Mouse (Mus musculus): Measurements from ENCODE around the gene Arhgap35.

Gene Arhgap35

GRCm38 (mm10) chr7:16465568-16465967, 149.2 kb downstream of the Arhgap35 start:
- no peak for DNase-seq (ENCODE audit: low spot score)

- peak; percentile 33 for DNase-seq (ENCODE audit: low spot score)
Observed at GRCm38 (mm10) chr7:16465160-16465559, 149.6 kb downstream of the Arhgap35 start.

GRCm38 (mm10) chr7:16463214-16463613, 151.6 kb downstream of the Arhgap35 start:
- DNase-seq (ENCODE audit: low spot score): peak; percentile 29

DNA sequence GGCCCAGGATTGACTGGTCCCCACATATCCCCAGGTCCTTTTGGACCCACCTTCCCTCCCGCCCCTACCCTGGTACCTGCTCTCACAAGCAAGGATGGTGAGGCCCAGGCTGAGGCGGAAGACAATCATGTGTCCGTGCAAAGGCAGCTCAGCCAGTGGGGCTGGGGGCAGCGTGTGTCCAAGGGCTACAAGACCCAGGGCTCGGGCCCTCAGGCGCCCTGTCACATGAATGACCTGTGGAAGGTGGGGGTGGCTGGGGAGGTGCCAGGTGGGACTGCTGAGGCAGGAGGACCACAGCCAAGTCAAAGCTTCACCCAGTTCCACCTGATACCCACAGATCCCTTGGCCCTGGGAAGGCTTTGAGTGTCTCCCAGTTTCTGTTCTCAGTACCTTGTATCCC, 153.1 kb downstream of the Arhgap35 start:
- DNase-seq (ENCODE audit: low spot score): no peak

GRCm38 (mm10) chr7:16461151-16461550, 153.6 kb downstream of the Arhgap35 start:
- no peak for DNase-seq (ENCODE audit: low spot score)

- no peak for DNase-seq (ENCODE audit: low spot score)
Observed at GRCm38 (mm10) chr7:16460566-16460965, 154.2 kb downstream of the Arhgap35 start.

GRCm38 (mm10) chr7:16456289-16456688, 158.5 kb downstream of the Arhgap35 start:
- no peak for DNase-seq (ENCODE audit: low spot score)

- DNase-seq (ENCODE audit: low spot score): no peak
Observed at GRCm38 (mm10) chr7:16455016-16455415, 159.8 kb downstream of the Arhgap35 start.

DNA sequence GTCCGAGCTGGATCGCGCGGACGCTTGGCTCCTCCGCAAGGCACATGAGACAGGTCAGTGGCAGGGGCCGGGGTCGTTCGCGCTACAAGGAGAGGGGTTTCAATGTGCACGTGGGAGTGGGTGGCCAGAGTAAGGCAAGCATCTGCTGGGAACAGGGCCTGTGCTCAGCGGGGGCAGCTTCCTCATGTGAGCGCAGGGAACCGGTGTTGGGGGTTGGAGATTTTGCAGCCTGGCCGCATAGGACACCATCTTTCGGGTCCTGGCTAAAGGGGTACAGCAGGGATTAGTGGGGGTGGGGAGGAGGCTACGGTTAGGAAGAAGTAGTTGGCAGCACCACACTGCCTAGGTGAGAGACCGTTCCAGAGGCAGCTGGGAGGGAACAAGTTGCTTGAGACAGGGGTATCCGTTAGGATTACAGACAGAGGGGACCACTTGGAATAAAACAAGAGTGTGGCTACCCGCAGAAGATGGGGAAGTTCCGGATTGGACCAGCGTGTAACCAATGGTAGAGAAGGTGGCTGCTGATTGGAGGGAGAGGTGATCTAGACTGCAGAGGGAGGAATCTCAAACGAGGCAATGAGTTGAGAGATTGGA, 161.6 kb downstream of the Arhgap35 start:
- DNase-seq (ENCODE audit: low spot score): peak; percentile 37

DNA sequence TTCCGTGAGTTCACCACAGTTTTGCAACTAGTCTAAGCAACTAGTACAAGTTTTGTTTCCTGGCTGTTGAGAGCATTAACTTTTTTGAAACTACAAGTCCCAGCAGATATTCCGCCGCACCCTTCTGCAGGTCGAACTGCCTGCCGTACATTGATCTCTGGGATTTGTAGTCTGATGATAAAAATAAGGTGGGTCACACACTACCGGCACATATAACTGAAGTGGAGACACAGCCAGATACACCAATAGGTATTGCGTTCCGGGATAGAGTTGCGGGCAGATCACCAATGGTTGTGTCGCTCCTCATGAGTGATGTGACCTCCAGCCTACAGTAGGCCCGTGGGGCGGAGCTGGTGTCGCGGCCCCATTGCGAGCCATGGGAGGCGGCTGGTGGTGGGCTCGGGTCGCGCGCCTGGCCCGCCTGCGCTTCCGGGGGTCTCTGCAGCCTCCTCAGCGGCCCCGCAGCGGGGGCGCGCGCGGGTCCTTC, 162.2 kb downstream of the Arhgap35 start, which contains the start of gene Tmem160:
Gene Tmem160, plus strand, starts transcription at position 193 of the 487 bp plus-strand sequence.
- peak; percentile 94 for DNase-seq (ENCODE audit: low spot score)

GRCm38 (mm10) chr7:16451656-16452055, 163.1 kb downstream of the Arhgap35 start:
- no peak for DNase-seq (ENCODE audit: low spot score)

Data from layer of hippocampus, adult 9-10 months (tissue).